Mouse (Mus musculus): ENCODE results near the gene Rars2.

Gene Rars2

GRCm38 (mm10) chr4:34640731-34641130, 26.0 kb downstream of the Rars2 start:
- DNase-seq (ENCODE audit: low spot score in 2 of 2): no peak

GRCm38 (mm10) chr4:34644779-34645178, 30.0 kb downstream of the Rars2 start:
- no peak for DNase-seq (ENCODE audit: low spot score in 2 of 2)

GRCm38 (mm10) chr4:34653179-34653578, 38.4 kb downstream of the Rars2 start:
- no peak for DNase-seq (ENCODE audit: low spot score in 2 of 2)

- no peak for DNase-seq (ENCODE audit: low spot score in 2 of 2)
Measured at GRCm38 (mm10) chr4:34656101-34656500, 41.3 kb downstream of the Rars2 start.

- DNase-seq (ENCODE audit: low spot score in 2 of 2): no peak
Measured at GRCm38 (mm10) chr4:34659012-34659411, 44.3 kb downstream of the Rars2 start.

GRCm38 (mm10) chr4:34661514-34661913, 46.8 kb downstream of the Rars2 start:
- DNase-seq (ENCODE audit: low spot score in 2 of 2): no peak

GRCm38 (mm10) chr4:34661927-34662326, 47.2 kb downstream of the Rars2 start:
- no peak for DNase-seq (ENCODE audit: low spot score in 2 of 2)

GRCm38 (mm10) chr4:34667923-34668322, 53.2 kb downstream of the Rars2 start:
- DNase-seq (ENCODE audit: low spot score in 2 of 2): no peak

GRCm38 (mm10) chr4:34673721-34674120, 59.0 kb downstream of the Rars2 start:
- DNase-seq (ENCODE audit: low spot score in 2 of 2): no peak

- no peak for DNase-seq (ENCODE audit: low spot score in 2 of 2)
Measured at GRCm38 (mm10) chr4:34680530-34680929, 65.8 kb downstream of the Rars2 start.

- DNase-seq (ENCODE audit: low spot score in 2 of 2): peak; percentile 86 to 90
Measured at GRCm38 (mm10) chr4:34686874-34687567, 72.3 kb downstream of the Rars2 start, which contains the start of gene Slc35a1. Slc35a1 (minus strand) TSS chr4:34687438.

GRCm38 (mm10) chr4:34688021-34688420, 73.3 kb downstream of the Rars2 start:
- no peak for DNase-seq (ENCODE audit: low spot score in 2 of 2)

GRCm38 (mm10) chr4:34701528-34701927, 86.8 kb downstream of the Rars2 start:
- peak; percentile 30 to 37 for DNase-seq (ENCODE audit: low spot score in 2 of 2)

GRCm38 (mm10) chr4:34702231-34702630, 87.5 kb downstream of the Rars2 start:
- DNase-seq (ENCODE audit: low spot score in 2 of 2): no peak

GRCm38 (mm10) chr4:34703029-34703428, 88.3 kb downstream of the Rars2 start:
- no peak for DNase-seq (ENCODE audit: low spot score in 2 of 2)

- DNase-seq (ENCODE audit: low spot score in 2 of 2): no peak
Measured at GRCm38 (mm10) chr4:34707248-34707647, 92.5 kb downstream of the Rars2 start.

- no peak for DNase-seq (ENCODE audit: low spot score in 2 of 2)
Measured at GRCm38 (mm10) chr4:34708127-34708526, 93.4 kb downstream of the Rars2 start.

Measured in urinary bladder, adult 18-20 months (tissue).